Mouse (Mus musculus) liver, postnatal 0 days (tissue): ENCODE measurements at regions not wholly inside any gene's neighbourhood (a gene's known extent, or its start where the extent isn't known, plus 50 kb on each side); places are given as distances from the start of the nearest gene placed in this dataset.

ENCODE experiments used
- ATAC-seq: fragments of 200-750 bp; cut with Nextera tagmentation; 2 replicates; pipeline ENCODE4 v1.8.0; 2017; ENCODE audit warnings: mild to moderate bottlenecking, moderate library complexity
- DNase-seq: peaks from one replicate; pipeline ENCODE4 v3.0.0-alpha.2; 2016
- H3K27ac ChIP-seq: fragments of 300-500 bp; sonication (generic); 2 replicates; pipeline ENCODE4 v1.5.1; 2014; ENCODE audit warnings: antibody characterized with exemption, moderate library complexity, mild to moderate bottlenecking, low read depth
- H3K27me3 ChIP-seq: fragments of 300-500 bp; sonication (generic); 2 replicates; pipeline ENCODE4 v1.6.1; 2014; ENCODE audit warnings: low read length, control low read depth, mixed read lengths; ENCODE audit not compliant: insufficient read depth
- H3K36me3 ChIP-seq: fragments of 300-500 bp; sonication (generic); replicated peaks from 2 replicates; pipeline ENCODE4 v1.6.1; 2014; ENCODE audit warnings: mild to moderate bottlenecking, control low read depth, low read length, moderate library complexity, mixed read lengths; ENCODE audit not compliant: insufficient read depth
- H3K4me1 ChIP-seq: fragments of 300-500 bp; sonication (generic); 2 replicates; pipeline ENCODE4 v1.6.1; 2014; ENCODE audit warnings: antibody characterized with exemption, mild to moderate bottlenecking, control low read depth; ENCODE audit not compliant: insufficient read depth
- H3K4me2 ChIP-seq: fragments of 300-500 bp; sonication (generic); 2 replicates; pipeline ENCODE4 v1.6.1; 2014; ENCODE audit warnings: low read depth, mild to moderate bottlenecking, low read length, moderate library complexity, mixed read lengths
- H3K4me3 ChIP-seq: fragments of 300-500 bp; sonication (generic); 2 replicates; pipeline ENCODE4 v1.5.1; 2014; ENCODE audit warnings: low read depth, low read length
- H3K9ac ChIP-seq: fragments of 300-500 bp; sonication (generic); replicated peaks from 2 replicates; pipeline ENCODE4 v1.6.1; 2014; ENCODE audit warnings: mild to moderate bottlenecking, moderate library complexity
- H3K9me3 ChIP-seq: fragments of 300-500 bp; sonication (generic); 2 replicates; pipeline ENCODE4 v1.6.1; 2016; ENCODE audit warnings: mild to moderate bottlenecking, control low read depth, low read length, mixed read lengths
- CTCF ChIP-seq: sonication (generic); IDR thresholded peaks from 2 replicates; pipeline ENCODE4 v1.5.1; 2016; ENCODE audit warnings: antibody characterized with exemption, low read depth
- EP300 ChIP-seq: IDR thresholded peaks from 2 replicates; pipeline ENCODE4 v1.6.1; 2016; ENCODE audit warnings: antibody characterized with exemption, low read depth, mild to moderate bottlenecking
- WGBS: fragments of 180-500 bp; shearing (Covaris S2); extraction: QIAGEN DNeasy Blood & Tissue Kit; methylation state at CpG from one replicate; pipeline ENCODE4 v1.1.7; 2014; ENCODE audit not compliant: insufficient replicate concordance; 5-methylcytosine and 5-hydroxymethylcytosine counted together

DNA sequence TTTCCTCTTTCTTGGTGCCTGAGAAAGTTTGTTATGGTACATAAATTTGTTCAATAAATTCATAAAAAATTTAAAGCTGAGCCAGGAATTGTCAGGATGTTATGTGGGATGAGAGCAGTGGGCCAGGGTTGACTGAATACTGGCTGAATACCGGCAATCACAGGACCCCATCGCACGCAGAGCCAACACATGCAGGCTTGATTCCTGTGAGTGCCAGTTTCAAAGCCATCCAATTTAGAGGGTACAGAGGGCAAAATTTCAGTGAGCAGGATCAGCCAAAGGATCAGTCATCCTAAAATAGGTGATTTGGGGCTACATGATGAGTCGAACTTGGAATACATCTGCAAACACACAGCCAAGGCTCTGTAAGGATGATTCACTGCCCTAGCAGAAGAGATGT lies 583.6 kb upstream of the Nectin3 start:
- H3K4me3 ChIP-seq = no peak overlapping the region
- 80% methylated on average over 4 of the region's 4 CpGs for WGBS
- no peak for ATAC-seq
- H3K4me1 ChIP-seq = no peaks in the 10 kb centered on the region
- DNase-seq = no peak
- H3K9ac ChIP-seq = no peak overlapping the region
- H3K27me3 ChIP-seq = no peaks in the 10 kb centered on the region
- H3K9me3 ChIP-seq = no peaks in the 10 kb centered on the region
- H3K27ac ChIP-seq = no peak overlapping the region
- H3K36me3 ChIP-seq = no peaks in the 10 kb centered on the region
- TF ChIP-seq EP300 = no peak
- H3K4me2 ChIP-seq = no peak overlapping the region

DNA sequence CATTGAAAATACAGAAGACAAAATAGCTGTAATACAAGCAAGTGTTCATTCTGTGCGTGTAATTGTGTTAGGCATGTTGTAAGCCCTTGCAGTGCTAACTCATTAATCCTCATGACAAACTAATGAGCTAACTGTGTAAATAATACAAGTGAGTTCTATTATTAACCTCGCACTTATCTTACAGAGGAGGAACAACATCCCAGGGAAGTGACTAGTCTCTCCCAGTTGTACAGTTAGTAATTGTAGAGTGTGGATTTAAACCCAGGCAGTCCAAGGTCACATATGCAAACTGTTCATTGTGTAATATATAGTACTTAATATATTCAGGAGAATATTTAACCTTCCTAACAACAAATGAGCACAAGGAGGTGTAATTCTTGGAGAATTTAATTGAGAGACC lies 582.0 kb upstream of the Nectin3 start:
- Histone ChIP-seq H3K27ac (no peak overlapping the region), H3K4me2 (no peak overlapping the region), H3K9ac (no peak overlapping the region), H3K9me3 (no peaks in the 10 kb centered on the region), H3K27me3 (no peaks in the 10 kb centered on the region), H3K4me3 (no peak overlapping the region), H3K36me3 (no peaks in the 10 kb centered on the region), H3K4me1 (no peaks in the 10 kb centered on the region)
- TF ChIP-seq CTCF = no peak
- no peak for TF ChIP-seq EP300
- no peak for ATAC-seq
- 62% methylated on average over 2 of the region's 2 CpGs for WGBS
- no peak for DNase-seq

DNA sequence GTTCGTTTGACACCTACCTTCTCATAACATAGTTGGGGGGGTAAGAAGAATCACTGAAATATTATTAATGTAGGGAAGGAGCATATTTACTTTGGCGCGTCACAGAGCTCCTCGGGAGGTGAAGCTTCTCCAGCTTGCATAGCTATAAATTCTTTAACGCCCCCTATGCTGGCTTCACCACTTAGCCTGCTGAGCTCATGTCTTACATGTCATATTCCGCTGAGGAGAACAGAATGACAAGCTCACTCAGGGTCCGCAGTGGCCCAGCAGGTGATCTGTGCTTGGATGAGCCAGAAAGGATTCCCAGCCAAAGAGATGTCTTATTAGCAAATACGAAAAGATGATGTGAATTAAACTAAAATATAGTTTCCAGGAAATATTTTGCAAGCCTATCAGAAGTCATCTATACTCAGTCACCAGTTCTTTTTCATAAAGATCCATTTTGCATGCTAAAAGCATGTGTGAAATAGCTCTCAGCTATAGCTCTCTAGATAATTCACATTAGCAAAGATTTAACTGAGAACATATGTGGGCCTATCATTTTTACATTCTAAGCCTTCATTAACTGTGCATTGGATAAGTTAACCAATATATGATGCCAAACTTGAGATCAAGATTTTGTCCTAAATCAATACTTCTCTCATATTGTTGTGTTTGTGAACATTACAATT lies 561.1 kb upstream of the Nectin3 start:
- Histone ChIP-seq H3K36me3 (no peaks in the 10 kb centered on the region), H3K4me3 (no peak overlapping the region), H3K4me1 (no peaks in the 10 kb centered on the region), H3K27ac (no peak overlapping the region), H3K9ac (no peak overlapping the region), H3K4me2 (no peak overlapping the region), H3K9me3 (no peaks in the 10 kb centered on the region), H3K27me3 (no peaks in the 10 kb centered on the region)
- ATAC-seq = no peak
- 79% methylated on average over 8 of the region's 8 CpGs for WGBS
- no peak for DNase-seq
- TF ChIP-seq CTCF = no peak
- TF ChIP-seq EP300 = no peak

DNA sequence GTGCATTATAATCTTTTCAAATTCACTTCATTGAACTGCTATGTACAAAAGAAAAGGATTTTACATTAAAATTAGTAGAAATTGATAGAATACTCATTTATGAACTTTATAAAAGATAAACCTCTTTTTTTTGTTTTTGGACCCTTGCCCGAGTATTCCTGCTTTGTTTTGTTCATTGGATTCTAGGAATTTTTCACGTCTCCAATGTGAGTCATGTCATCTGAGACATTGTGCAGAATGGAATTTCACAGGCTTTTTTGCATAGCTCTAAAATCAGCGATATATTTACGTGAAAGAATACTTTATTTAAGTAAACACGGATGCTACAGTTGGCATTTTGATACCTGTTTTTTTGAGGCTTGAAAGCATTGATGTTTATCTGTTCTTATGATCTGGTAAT lies 560.5 kb upstream of the Nectin3 start:
- Histone ChIP-seq H3K4me1 (no peaks in the 10 kb centered on the region), H3K9ac (no peak overlapping the region), H3K4me3 (no peak overlapping the region), H3K4me2 (no peak overlapping the region), H3K9me3 (no peaks in the 10 kb centered on the region), H3K27ac (no peak overlapping the region), H3K36me3 (no peaks in the 10 kb centered on the region), H3K27me3 (no peaks in the 10 kb centered on the region)
- no peak for ATAC-seq
- 75% methylated on average over 5 of the region's 5 CpGs for WGBS
- DNase-seq = no peak
- TF ChIP-seq CTCF = no peak
- TF ChIP-seq EP300 = no peak

DNA sequence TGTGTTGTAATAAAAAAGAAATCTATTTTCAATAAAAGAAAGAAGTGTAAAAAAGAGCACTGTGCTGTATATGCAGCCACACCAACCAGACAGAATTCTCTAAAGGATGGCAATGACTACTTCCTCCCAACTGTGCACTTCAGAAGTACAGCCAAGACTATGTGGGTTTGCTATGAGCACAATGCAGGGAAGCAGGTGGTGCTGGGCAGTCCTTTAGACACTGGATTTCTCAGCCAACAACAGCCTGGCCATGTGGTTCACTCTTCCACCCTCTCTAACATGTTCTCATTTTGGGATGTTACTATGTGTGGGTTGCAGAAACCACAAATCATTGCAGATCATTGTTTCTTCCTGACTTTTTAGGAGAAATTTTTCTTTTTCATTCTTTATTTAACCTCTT lies 527.6 kb upstream of the Nectin3 start:
- DNase-seq = no peak
- H3K4me2 ChIP-seq = no peak overlapping the region
- no peak for ATAC-seq
- no peaks in the 10 kb centered on the region for H3K9me3 ChIP-seq
- H3K9ac ChIP-seq = no peak overlapping the region
- H3K4me3 ChIP-seq = no peak overlapping the region
- H3K27me3 ChIP-seq = no peaks in the 10 kb centered on the region
- no peaks in the 10 kb centered on the region for H3K36me3 ChIP-seq
- no peak overlapping the region for H3K27ac ChIP-seq
- H3K4me1 ChIP-seq = no peaks in the 10 kb centered on the region
- TF ChIP-seq EP300 (no peak), CTCF (no peak)

DNA sequence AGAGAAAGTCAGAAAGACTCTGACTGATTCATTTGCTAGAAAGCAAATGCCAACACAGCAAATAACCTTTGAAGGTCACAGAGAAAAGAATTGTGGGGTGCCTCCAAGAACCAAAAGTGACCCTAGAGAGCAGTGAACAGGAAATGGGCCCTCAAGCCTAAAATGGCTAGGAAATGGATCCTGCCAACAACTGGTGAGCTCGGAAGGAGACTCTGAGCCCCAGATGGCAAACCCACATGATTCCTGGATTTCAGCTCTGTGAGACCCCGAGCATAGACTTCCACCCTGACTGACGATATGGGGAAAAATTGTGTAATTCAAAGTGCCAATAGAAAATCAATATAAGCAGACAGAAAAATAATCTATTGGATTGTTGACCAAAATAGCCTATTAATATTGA lies 519.2 kb upstream of the Nectin3 start:
- H3K9ac ChIP-seq = no peak overlapping the region
- no peak overlapping the region for H3K4me3 ChIP-seq
- no peak overlapping the region for H3K27ac ChIP-seq
- DNase-seq = no peak
- TF ChIP-seq EP300 = no peak
- no peak for TF ChIP-seq CTCF
- WGBS = 72% methylated on average over 3 of the region's 3 CpGs
- H3K36me3 ChIP-seq = no peaks in the 10 kb centered on the region
- H3K4me2 ChIP-seq = no peak overlapping the region
- no peaks in the 10 kb centered on the region for H3K4me1 ChIP-seq
- H3K9me3 ChIP-seq = no peaks in the 10 kb centered on the region
- no peak for ATAC-seq
- H3K27me3 ChIP-seq = no peaks in the 10 kb centered on the region
